Mouse (Mus musculus): ENCODE results near the gene Iqcn. TPM values are rescaled to one million over a fixed set of nuclear protein-coding genes. Genes with fewer than 3 reads are reported as not detected.

Iqcn gene
- polyA plus RNA-seq, 1 experiment from 2014 or later = 0.06 TPM

DNA sequence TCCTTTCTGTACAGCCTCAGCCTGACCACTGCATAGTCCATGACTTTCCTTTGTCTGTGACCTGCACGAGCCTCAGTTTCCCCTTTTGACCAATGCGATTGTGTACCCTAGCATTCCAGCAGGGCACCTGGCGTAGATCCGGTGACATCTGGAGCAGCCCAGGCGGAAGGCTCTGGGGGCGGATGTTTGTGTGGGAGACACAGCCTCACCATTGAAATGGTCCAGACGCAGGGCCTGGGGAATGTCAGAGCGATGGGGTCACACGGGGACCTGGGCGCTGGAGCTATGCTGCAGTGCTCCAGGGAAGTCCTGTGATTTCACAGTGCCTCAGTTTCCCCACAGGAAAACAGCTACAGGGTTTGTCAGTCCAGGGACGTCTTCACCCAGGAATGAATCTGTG lies 38.9 kb downstream of the Iqcn start:
- no peak for TF ChIP-seq CTCF (IDR thresholded peaks at IDR 0.05)
- H3K27me3 ChIP-seq = no peaks in the 10 kb centered on the region
- ATAC-seq (no peak), DNase-seq (ENCODE audit: low read depth, low spot score) (no peak)
- POLR2A ChIA-PET = no interaction called here
- in situ Hi-C loops (cut with MboI; ENCODE audit: low pct_unique_long_range_greater_than_20kb) = no loop called here
- CTCF ChIA-PET = no interaction called here

DNA sequence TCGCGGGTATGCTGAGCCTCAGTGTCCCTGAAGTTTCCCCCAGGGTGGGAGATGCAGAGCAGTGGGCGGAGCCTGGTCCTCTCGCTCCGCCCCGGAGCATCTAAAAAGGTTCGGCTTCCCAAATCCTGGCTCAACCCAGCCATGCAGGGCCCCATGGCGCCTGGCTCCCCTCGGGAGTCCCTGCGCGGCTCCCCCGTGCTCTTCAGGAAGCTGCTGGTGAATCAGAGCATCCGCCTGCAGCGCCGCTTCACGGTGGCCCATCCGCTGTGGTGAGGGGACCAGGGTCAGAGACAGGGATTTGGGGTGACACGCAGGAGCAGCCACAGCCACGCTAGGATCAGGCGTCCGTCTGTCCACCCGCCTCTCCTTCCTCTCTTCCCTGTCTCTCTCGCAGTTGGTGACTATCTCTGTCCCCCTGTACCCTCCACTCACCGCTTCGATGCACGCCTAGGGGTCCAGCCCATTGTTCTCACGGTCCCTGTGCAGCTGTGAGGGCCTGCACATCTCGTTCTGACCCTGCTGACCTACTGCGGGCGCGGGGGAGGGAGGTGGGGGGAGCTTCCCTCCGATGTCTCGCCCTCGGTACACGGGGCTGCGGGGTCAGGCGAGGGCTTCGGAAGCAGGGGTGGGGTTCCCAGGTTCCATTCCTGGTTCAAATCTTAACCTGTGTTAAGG lies 39.9 kb downstream of the Iqcn start:
- H3K27me3 ChIP-seq = no peaks in the 10 kb centered on the region
- ATAC-seq (no peak), DNase-seq (ENCODE audit: low read depth, low spot score) (no peak)
- CTCF ChIA-PET = no interaction called here
- POLR2A ChIA-PET = interaction anchor here (1.1 kb wide), 1 partner anchor 11 kb away, joined by 3 read pairs; no protein-coding TSS in a partner anchor
- TF ChIP-seq CTCF (IDR thresholded peaks at IDR 0.05) = no peak
- in situ Hi-C loops (cut with MboI; ENCODE audit: low pct_unique_long_range_greater_than_20kb) = no loop called here

DNA sequence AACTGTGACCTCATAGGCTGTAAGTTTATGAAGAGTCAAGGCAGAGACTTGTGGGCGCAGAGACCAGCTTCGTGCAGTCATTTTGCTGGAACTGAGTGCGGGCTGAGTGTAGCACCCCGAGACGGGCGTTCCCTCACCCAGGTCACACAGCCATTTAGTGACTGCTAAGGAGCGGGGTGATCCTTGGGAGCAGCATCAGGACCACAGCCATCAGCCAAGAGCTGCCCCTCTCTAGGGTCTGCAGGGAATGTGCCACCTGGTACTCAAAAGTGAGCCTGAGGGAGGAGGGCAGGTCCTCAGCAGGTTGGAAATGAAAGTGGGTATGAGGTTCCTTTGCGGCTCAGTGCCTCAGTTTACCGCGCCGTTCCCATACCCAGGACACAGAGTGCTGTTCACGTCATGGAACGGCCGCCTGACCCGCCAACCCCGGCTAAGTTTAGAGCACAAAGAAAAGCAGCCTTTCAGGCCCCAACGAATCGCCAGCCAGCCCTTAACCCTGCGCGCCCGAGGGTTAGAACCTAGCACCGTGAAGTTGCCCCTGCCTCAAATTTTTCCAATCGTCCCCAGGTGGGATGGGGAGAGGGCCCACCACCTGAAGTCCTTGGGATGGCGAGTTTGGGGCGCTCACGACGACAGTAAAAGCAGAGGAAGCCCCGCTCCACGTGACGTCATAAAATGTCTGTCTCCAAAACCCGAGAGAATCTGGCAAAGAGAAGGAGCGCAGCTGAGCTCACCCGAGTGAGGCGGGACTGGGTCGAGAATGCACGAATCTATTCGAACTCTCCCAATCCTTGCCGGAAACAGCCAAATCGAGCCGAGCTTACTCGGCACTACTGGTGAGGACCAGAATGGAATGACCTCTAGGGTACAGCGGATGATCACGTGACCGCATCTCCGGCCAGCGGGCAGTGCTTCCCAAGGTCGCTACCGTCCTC lies 40.7 kb downstream of the Iqcn start:
- ChIA-PET CTCF (no interaction called here), POLR2A (interaction anchor here (1.1 kb wide), 1 partner anchor 12 kb away, joined by 3 read pairs; no protein-coding TSS in a partner anchor)
- TF ChIP-seq CTCF (IDR thresholded peaks at IDR 0.05) = no peak
- H3K27me3 ChIP-seq = no peaks in the 10 kb centered on the region
- DNase-seq (ENCODE audit: low read depth, low spot score) = no peak
- in situ Hi-C loops (cut with MboI; ENCODE audit: low pct_unique_long_range_greater_than_20kb) = no loop called here
- no peak for ATAC-seq

DNA sequence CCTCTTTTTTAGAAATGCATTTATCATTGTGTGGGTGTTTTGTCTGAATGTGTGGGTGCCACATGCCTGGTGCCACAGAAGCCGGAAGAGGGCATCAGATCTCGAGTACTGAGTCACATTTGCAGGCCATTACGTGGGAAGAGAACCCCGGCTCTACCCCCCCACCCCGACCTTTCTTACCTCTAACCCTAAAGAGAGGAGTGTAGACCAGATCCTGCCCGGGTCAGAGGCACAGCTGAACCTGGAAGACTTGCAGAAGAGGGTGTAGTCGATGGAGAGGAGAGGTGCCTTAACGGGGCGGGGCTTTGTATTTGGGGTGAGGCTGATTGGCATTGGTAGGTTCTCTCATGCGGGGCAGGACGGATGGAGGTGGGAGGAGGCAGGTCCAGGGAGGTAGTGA lies 41.5 kb downstream of the Iqcn start:
- no peak for ATAC-seq
- ChIA-PET POLR2A (no interaction called here), CTCF (no interaction called here)
- in situ Hi-C loops (cut with MboI; ENCODE audit: low pct_unique_long_range_greater_than_20kb) = no loop called here
- DNase-seq (ENCODE audit: low read depth, low spot score) = no peak
- no peaks in the 10 kb centered on the region for H3K27me3 ChIP-seq
- TF ChIP-seq CTCF (IDR thresholded peaks at IDR 0.05) = no peak

DNA sequence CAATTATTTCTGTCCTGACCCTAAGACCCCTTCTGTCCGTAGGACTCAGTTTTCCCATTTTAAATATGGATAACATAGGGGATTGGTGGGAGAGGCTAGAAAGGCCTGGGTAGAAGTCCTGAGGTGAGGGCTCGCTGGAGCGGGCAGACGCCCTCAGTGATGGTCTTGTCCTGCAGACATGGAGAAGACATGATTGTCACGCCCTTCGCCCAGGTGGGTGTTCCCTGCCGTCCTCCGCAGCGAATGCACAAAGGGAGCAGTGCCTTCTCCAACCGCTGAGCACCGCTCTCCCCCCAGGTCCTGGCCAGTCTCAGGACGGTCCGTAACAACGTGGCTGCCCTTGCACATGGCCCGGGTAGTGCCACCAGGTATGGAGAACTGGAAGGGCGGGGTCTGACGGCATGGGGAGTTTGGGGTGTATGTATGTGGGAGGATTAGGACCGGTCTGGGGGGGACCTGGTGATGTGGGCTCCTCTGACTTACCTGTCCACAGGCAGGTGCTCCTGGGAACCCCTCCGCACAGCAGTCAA lies 42.5 kb downstream of the Iqcn start:
- ATAC-seq (no peak), DNase-seq (ENCODE audit: low read depth, low spot score) (no peak)
- ChIA-PET POLR2A (no interaction called here), CTCF (no interaction called here)
- TF ChIP-seq CTCF (IDR thresholded peaks at IDR 0.05) = no peak
- H3K27me3 ChIP-seq = no peaks in the 10 kb centered on the region
- in situ Hi-C loops (cut with MboI; ENCODE audit: low pct_unique_long_range_greater_than_20kb) = no loop called here

DNA sequence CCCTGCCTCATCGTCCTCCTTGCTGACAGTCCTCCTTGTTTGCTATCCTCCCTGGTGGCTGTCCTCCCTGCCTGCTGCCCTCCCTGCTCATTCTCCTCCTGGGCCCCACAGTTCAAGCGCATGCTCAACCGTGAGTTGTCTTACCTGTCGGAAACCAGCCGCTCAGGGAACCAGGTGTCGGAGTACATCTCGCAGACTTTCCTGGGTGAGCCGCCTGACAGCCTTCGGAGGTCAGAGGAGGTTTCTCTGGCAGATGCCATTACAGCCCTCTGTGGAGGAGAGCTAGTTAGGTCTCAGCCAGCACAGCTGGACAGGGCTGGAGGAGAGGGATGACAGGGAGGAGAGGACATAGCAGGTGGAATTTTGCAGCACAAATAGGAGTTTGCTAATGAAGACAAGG lies 43.4 kb downstream of the Iqcn start:
- in situ Hi-C loops (cut with MboI; ENCODE audit: low pct_unique_long_range_greater_than_20kb) = no loop called here
- no peak for ATAC-seq

DNA sequence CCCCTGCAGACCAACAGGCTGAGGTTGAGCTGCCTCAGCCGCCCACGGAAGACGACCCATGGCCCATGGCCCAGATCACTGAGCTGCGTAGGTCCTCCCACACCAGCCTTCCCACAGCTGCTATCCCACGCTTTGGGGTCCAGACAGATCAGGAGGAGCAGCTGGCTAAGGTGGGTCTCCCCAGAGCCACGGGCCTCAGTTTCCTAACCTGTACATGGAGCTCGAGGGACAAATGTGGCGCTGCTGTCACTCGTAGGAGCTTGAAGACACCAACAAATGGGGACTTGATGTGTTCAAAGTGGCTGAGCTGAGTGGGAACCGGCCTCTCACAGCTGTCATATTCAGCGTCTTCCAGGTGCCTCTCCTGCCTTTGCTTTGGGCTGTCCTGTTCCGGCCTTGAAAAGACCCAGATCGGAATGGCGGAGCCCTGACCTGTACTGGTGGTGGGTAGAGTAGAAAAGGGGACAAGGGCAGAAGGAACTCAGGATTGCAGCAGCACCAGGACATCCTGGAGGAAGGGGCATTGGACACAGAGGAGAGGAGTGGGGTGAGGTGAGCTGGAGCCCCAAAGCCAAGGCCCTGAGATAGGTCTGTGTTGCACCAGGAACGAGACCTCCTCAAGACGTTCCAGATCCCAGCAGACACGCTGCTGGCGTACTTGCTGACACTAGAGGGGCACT lies 44.1 kb downstream of the Iqcn start:
- no peak for TF ChIP-seq CTCF (IDR thresholded peaks at IDR 0.05)
- ChIA-PET POLR2A (no interaction called here), CTCF (interaction anchor here (1.3 kb wide), 1 partner anchor 74 kb away, joined by 3 read pairs; the partner anchor contains the start of gene Lsm4)
- no peak for ATAC-seq
- in situ Hi-C loops (cut with MboI; ENCODE audit: low pct_unique_long_range_greater_than_20kb) = no loop called here
- no peak for DNase-seq (ENCODE audit: low read depth, low spot score)
- no peaks in the 10 kb centered on the region for H3K27me3 ChIP-seq

More for the DNA sequence above, 43.4 kb downstream of the Iqcn start:
- ChIA-PET POLR2A (no interaction called here), CTCF (no interaction called here)
- no peak for DNase-seq (ENCODE audit: low read depth, low spot score)
- H3K27me3 ChIP-seq = no peaks in the 10 kb centered on the region
- TF ChIP-seq CTCF (IDR thresholded peaks at IDR 0.05) = no peak

DNA sequence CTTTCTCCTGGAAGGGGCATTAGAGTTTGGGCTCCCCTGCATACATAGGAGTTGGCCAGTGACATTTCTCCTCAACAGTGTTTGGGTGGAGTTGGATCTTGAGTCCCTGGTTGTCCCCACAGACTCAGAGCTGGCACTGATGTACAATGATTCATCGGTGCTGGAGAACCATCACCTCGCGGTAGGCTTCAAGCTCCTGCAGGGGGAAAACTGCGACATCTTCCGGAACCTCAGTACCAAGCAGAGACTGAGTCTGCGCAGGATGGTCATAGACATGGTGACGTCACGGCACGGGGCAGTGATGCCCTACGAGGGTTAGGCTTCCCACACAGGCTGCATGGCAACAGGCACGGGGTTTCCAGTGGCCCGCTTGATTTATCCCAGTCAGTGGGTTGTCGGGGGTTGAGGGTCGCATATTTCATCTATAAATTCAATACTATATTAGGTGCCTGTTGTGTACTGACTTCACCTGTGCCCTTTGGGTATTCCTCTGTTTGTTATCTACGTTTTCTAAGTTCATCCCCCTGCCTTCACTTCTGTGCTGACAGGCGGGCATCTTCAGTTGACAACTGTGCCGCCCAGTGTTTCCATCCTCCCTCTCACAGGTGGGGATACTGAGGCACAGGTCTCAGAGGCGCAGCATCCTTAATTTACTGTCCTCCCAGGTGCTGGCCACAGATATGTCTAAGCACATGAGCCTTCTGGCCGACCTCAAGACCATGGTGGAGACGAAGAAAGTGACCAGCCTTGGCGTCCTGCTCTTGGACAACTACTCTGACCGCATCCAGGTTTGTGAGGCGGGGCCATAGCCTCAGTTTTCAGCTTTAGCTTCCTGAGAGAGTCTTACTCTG lies 45.2 kb downstream of the Iqcn start:
- DNase-seq (ENCODE audit: low read depth, low spot score) (no peak), ATAC-seq (no peak)
- H3K27me3 ChIP-seq = no peaks in the 10 kb centered on the region
- ChIA-PET CTCF (interaction anchor here (1.3 kb wide), 1 partner anchor 76 kb away, joined by 3 read pairs; the partner anchor contains the start of gene Lsm4), POLR2A (no interaction called here)
- TF ChIP-seq CTCF (IDR thresholded peaks at IDR 0.05) = no peak
- in situ Hi-C loops (cut with MboI; ENCODE audit: low pct_unique_long_range_greater_than_20kb) = no loop called here

DNA sequence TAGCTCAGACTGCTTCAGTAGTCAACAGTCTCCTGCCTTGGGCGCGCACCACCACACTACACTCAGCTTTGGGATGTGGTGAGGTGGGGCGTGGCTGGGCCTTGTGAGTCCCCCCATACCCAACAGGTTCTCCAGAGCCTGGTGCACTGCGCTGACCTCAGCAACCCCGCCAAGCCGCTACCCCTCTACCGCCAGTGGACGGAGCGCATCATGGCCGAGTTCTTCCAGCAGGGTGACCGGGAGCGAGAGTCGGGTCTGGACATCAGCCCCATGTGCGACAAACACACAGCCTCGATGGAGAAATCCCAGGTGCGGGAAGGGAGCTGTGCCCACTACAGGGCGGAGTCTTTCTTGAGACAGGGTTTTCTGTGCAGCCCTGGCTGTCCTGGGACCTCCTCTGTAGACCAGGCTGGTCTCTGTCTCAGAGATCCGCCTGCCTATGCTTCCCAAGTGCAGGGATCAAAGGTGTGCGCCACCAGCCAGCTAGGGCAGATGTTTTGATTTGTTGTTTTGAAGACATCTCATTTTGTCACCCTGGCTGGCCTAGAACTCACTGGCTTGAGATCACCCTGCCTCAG lies 45.9 kb downstream of the Iqcn start:
- ATAC-seq (no peak), DNase-seq (ENCODE audit: low read depth, low spot score) (no peak)
- no peaks in the 10 kb centered on the region for H3K27me3 ChIP-seq
- ChIA-PET POLR2A (no interaction called here), CTCF (no interaction called here)
- in situ Hi-C loops (cut with MboI; ENCODE audit: low pct_unique_long_range_greater_than_20kb) = no loop called here
- no peak for TF ChIP-seq CTCF (IDR thresholded peaks at IDR 0.05)

All from Patski (cell line).